Mouse (Mus musculus) skeletal muscle tissue, adult 2 months (tissue): ENCODE results near the gene Anks3.

Source experiments
- DNase-seq: peaks from one replicate; pipeline ENCODE4 v3.0.0-alpha.2; 2012; ENCODE audit warnings: low read depth, low spot score

The Anks3 gene

GRCm38 (mm10) chr16:4897146-4897730, 66.8 kb downstream of the Anks3 start:
- DNase-seq = no peak

GRCm38 (mm10) chr16:4896249-4897027, 67.6 kb downstream of the Anks3 start:
- DNase-seq = peak; percentile 77

- DNase-seq = no peak
Observed at GRCm38 (mm10) chr16:4894201-4894908, 69.7 kb downstream of the Anks3 start.

- DNase-seq = no peak
Observed at GRCm38 (mm10) chr16:4892171-4892570, 71.8 kb downstream of the Anks3 start.
